ENCODE assay signal across 12 mouse cellular contexts in genomic region chr6:88619542-88619941, GRCm38 (mm10). TPM values are rescaled to one million over a fixed set of nuclear protein-coding genes. Genes with fewer than 3 reads are reported as not detected.
"Had no signal": no experiment of that assay in that cellular context is flagged by ENCODE, and none has a peak within 500 bp of the region (broad histone marks: within the 10 kb centered on the region; RNA-seq: fewer than 3 reads in every experiment).

No protein-coding gene starts in this region.

- ATAC-seq: lung, postnatal 0 days had no signal

- H3K9me3 ChIP-seq: kidney, embryonic 15.5 days; limb, embryonic 10.5 days; liver, embryonic 15.5 days; midbrain, embryonic 12.5 days had no signal

- H3K36me3 ChIP-seq: kidney, embryonic 15.5 days; limb, embryonic 10.5 days; liver, embryonic 15.5 days; midbrain, embryonic 12.5 days had no signal

- H3K4me3 ChIP-seq: kidney, embryonic 15.5 days; limb, embryonic 10.5 days; liver, embryonic 15.5 days; midbrain, embryonic 12.5 days had no signal

- H3K27me3 ChIP-seq: midbrain, embryonic 12.5 days had no signal

- H3K9ac ChIP-seq: kidney, embryonic 15.5 days; liver, embryonic 15.5 days; midbrain, embryonic 12.5 days had no signal

- H3K4me2 ChIP-seq: kidney, embryonic 15.5 days; liver, embryonic 11.5 days; liver, embryonic 15.5 days; midbrain, embryonic 12.5 days had no signal

- DNase-seq: kidney, adult 2 months; kidney, postnatal 14 days; lung, adult 2 months; lung, postnatal 4 days; right cerebral cortex, postnatal 14 days had no signal

- H3K4me1 ChIP-seq: kidney, embryonic 15.5 days; limb, embryonic 10.5 days; liver, embryonic 15.5 days had no signal

- H3K27ac ChIP-seq: kidney, embryonic 15.5 days; limb, embryonic 10.5 days; liver, embryonic 15.5 days; midbrain, embryonic 12.5 days; stomach, postnatal 0 days had no signal

RNA-seq across cellular contexts. Expression of gene Kbtbd12, which starts 18.2 kb away (rescaled TPM):
- polyA plus RNA-seq: midbrain, embryonic 12.5 days had no signal
